Mouse (Mus musculus) lung, embryonic 14.5 days (tissue): ENCODE results near the gene Cacna1c. TPM values are rescaled to one million over a fixed set of nuclear protein-coding genes. Genes with fewer than 3 reads are reported as not detected.

ENCODE experiments used
- ATAC-seq: fragments of 200-750 bp; cut with Nextera tagmentation; 2 replicates; pipeline ENCODE4 v1.8.0; 2017; ENCODE audit warnings: mild to moderate bottlenecking, moderate TSS enrichment, moderate library complexity; ENCODE audit not compliant: insufficient read depth
- DNase-seq: peaks from one replicate; pipeline ENCODE4 v3.0.0-alpha.2; 2015
- H3K27ac ChIP-seq: fragments of 300-500 bp; sonication (generic); 2 replicates; pipeline ENCODE4 v1.5.1; 2014; ENCODE audit warnings: low read depth, mild to moderate bottlenecking, moderate library complexity
- H3K27me3 ChIP-seq: fragments of 300-500 bp; sonication (generic); 2 replicates; pipeline ENCODE4 v1.6.1; 2014; ENCODE audit warnings: low read length, control low read depth; ENCODE audit not compliant: insufficient read depth
- H3K36me3 ChIP-seq: fragments of 300-500 bp; sonication (generic); 2 replicates; pipeline ENCODE4 v1.6.1; 2014; ENCODE audit warnings: control low read depth; ENCODE audit not compliant: insufficient read depth
- H3K4me1 ChIP-seq: fragments of 300-500 bp; sonication (generic); 2 replicates; pipeline ENCODE4 v1.6.1; 2014; ENCODE audit warnings: antibody characterized with exemption, control low read depth; ENCODE audit not compliant: insufficient read depth
- H3K4me2 ChIP-seq: fragments of 300-500 bp; sonication (generic); 2 replicates; pipeline ENCODE4 v1.6.1; 2014; ENCODE audit warnings: mild to moderate bottlenecking
- H3K4me3 ChIP-seq: fragments of 300-500 bp; sonication (generic); 2 replicates; pipeline ENCODE4 v1.5.1; 2014; ENCODE audit warnings: low read depth, low read length
- H3K9ac ChIP-seq: fragments of 300-500 bp; sonication (generic); 2 replicates; pipeline ENCODE4 v1.6.1; 2014
- H3K9me3 ChIP-seq: fragments of 300-500 bp; sonication (generic); 2 replicates; pipeline ENCODE4 v1.6.1; 2016; ENCODE audit warnings: low read depth, low read length, control low read depth
- CTCF ChIP-seq: IDR thresholded peaks from 2 replicates; pipeline ENCODE4 v1.5.1; 2016; ENCODE audit warnings: antibody characterized with exemption, low read depth
- WGBS: fragments of 180-500 bp; shearing (Covaris S2); extraction: QIAGEN DNeasy Blood & Tissue Kit; methylation state at CpG from one replicate; pipeline ENCODE4 v1.1.7; 2014; 5-methylcytosine and 5-hydroxymethylcytosine counted together
- polyA plus RNA-seq: library from polyadenylated mRNA; unstranded; fragments of >200 nt; fragmentation: Nextera tagmentation; extraction: Ambion mirVana; gene quantifications from 2 replicates; pipeline ENCODE4 v1.2.1, GENCODE M21; 2014

Gene Cacna1c
- polyA plus RNA-seq, 1 experiment from 2014 or later = 10.6 TPM

DNA sequence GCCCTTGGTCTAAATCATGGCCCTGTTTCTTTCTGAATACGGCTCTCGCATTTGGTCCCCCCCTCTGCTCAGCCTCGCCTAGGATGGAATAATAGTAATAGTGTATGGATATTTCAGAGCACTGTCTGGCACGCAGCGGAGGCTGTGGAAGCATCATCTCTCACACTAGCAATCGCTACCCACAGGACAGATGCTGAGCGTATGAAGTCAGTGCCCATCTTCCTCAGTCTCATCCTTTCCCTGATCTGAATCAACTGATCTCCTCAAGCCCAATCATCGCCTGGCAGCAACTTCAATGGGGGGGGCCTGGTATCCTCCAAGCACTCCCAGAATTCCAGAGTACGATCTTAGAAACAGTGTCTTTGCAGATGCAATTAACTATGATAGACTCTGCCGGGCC lies 518.2 kb downstream of the Cacna1c start:
- no peaks in the 10 kb centered on the region for H3K9me3 ChIP-seq
- no peak overlapping the region for H3K27ac ChIP-seq
- 90% methylated on average over 10 of the region's 10 CpGs for WGBS
- H3K4me2 ChIP-seq = no peak overlapping the region
- no peak for ATAC-seq
- H3K36me3 ChIP-seq = peaks cover 17% of the 10 kb centered on the region; the same call in 1 of the 2 replicates
- no peaks in the 10 kb centered on the region for H3K4me1 ChIP-seq
- no peaks in the 10 kb centered on the region for H3K27me3 ChIP-seq
- TF ChIP-seq CTCF = no peak
- H3K9ac ChIP-seq = no peak overlapping the region
- DNase-seq = no peak
- H3K4me3 ChIP-seq = no peak overlapping the region

DNA sequence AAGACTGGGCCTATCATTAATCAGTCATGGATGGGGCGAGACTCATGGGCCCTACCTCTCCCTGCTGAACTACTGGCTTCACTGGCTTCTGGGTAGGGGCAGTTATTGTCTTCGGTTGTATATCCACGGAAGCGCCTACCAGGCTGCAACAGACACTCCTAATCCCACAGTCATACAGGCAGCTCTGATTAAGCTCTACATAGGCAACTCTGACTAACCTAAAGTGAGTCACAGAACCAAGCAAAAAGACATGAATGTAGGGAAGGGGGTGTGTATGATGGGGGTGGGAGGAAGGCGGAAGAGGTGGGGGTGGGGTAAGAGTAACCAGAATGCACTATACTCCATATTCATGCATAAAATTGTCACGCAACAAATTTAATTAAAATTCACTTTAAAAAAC lies 518.9 kb downstream of the Cacna1c start:
- DNase-seq (no peak), ATAC-seq (no peak)
- Histone ChIP-seq H3K9me3 (no peaks in the 10 kb centered on the region), H3K4me1 (no peaks in the 10 kb centered on the region), H3K4me2 (no peak overlapping the region), H3K9ac (no peak overlapping the region), H3K4me3 (no peak overlapping the region), H3K36me3 (peaks cover 17% of the 10 kb centered on the region; the same call in 1 of the 2 replicates), H3K27me3 (no peaks in the 10 kb centered on the region), H3K27ac (no peak overlapping the region)
- TF ChIP-seq CTCF = no peak
- WGBS = 90% methylated on average over 6 of the region's 6 CpGs

DNA sequence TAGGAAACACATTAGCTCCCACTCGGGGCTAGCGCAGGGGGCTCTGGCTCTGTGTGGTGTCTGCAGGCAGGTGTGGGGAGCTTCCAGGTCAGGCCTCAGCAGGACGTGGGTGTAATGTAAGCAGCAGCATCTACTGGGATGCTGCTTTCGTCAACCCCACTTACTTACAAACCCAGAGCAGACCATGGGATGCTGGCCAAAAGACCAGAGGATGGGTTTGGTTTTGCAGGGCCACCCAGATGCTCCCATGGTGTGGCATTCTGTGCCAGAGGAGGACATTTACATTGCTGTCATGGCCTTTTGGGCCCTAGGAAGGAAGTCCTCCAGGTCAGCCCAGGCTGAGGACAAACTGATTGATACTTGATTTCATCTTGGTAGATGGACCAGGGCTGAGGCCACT lies 521.4 kb downstream of the Cacna1c start:
- ATAC-seq (no peak), DNase-seq (no peak)
- Histone ChIP-seq H3K9ac (no peak overlapping the region), H3K4me2 (no peak overlapping the region), H3K27ac (no peak overlapping the region), H3K36me3 (peaks cover 13% of the 10 kb centered on the region; the same call in 1 of the 2 replicates), H3K4me1 (no peaks in the 10 kb centered on the region), H3K4me3 (no peak overlapping the region), H3K9me3 (no peaks in the 10 kb centered on the region), H3K27me3 (no peaks in the 10 kb centered on the region)
- WGBS = 81% methylated on average over 4 of the region's 4 CpGs
- no peak for TF ChIP-seq CTCF

GRCm38 (mm10) chr6:118673974-118674695 lies 522.1 kb downstream of the Cacna1c start:
- no peaks in the 10 kb centered on the region for H3K4me1 ChIP-seq
- no peak overlapping the region for H3K27ac ChIP-seq
- WGBS = 67% methylated on average over 12 of the region's 12 CpGs
- no peak overlapping the region for H3K9ac ChIP-seq
- no peak for ATAC-seq
- no peak for TF ChIP-seq CTCF
- no peaks in the 10 kb centered on the region for H3K27me3 ChIP-seq
- no peak overlapping the region for H3K4me3 ChIP-seq
- H3K4me2 ChIP-seq = no peak overlapping the region
- DNase-seq = no peak
- H3K36me3 ChIP-seq = peaks cover 16% of the 10 kb centered on the region; the same call in 1 of the 2 replicates
- H3K9me3 ChIP-seq = no peaks in the 10 kb centered on the region

DNA sequence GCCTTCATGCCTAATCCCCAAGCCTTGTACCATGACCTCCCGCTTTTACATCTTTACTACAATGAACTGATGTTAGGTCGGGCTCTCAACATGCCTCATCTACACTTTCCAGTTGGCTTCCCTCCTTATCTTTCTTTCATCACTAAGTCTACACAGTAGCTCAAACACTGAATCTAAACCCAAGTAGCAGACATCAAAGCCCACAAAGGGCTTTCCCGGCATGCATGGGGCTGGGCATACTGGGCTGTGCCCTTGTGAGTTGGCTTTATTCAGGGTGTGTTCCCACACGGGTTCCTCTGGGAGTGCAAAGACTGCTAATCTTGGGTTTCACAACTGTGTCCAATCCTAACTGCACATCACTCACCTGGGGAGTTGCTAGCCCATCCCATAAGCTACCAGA lies 542.9 kb downstream of the Cacna1c start:
- no peak overlapping the region for H3K4me3 ChIP-seq
- no peak overlapping the region for H3K4me2 ChIP-seq
- ATAC-seq (no peak), DNase-seq (no peak)
- H3K27me3 ChIP-seq = no peaks in the 10 kb centered on the region
- H3K4me1 ChIP-seq = no peaks in the 10 kb centered on the region
- 68% methylated on average over 4 of the region's 4 CpGs for WGBS
- peaks cover 24% of the 10 kb centered on the region for H3K36me3 ChIP-seq
- H3K27ac ChIP-seq = no peak overlapping the region
- no peak overlapping the region for H3K9ac ChIP-seq
- no peak for TF ChIP-seq CTCF
- no peaks in the 10 kb centered on the region for H3K9me3 ChIP-seq

DNA sequence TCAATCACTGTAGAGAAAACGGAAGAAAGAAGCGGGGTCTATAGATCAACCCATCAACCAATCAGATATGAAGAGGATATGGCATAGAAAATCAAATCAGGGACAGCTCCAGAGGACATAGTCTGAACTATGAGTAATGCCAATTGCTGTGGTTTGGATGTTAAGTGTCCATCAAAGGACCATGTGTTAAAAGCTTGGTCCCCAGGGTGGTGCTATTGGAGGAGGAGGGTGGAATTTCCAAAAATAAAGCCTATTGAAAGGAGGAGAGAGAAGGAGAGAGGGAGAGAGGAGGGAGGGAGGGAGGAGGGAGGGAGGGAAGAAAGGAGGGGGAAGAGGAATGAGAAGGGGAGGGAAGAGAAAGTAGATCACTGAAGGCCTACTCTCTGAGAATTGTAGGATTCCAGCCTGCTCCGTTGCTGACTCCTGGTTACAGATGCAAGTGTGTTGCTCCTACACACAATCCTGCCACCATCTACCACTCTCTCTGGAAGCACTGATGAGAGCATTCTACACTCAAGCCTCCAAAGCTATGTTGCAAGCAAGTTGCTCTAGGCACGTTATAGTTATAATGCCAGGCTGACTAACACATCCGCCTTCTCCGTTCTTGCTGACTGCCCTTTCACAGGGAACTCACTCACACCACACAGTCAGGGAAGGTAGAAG lies 547.0 kb downstream of the Cacna1c start:
- Histone ChIP-seq H3K4me2 (no peak overlapping the region), H3K4me3 (no peak overlapping the region), H3K27me3 (no peaks in the 10 kb centered on the region), H3K36me3 (peaks cover 19% of the 10 kb centered on the region), H3K9ac (no peak overlapping the region), H3K4me1 (no peaks in the 10 kb centered on the region), H3K9me3 (no peaks in the 10 kb centered on the region), H3K27ac (no peak overlapping the region)
- ATAC-seq (no peak), DNase-seq (no peak)
- WGBS = 78% methylated on average over 6 of the region's 6 CpGs
- no peak for TF ChIP-seq CTCF

GRCm38 (mm10) chr6:118646265-118647061 lies 549.8 kb downstream of the Cacna1c start:
- Histone ChIP-seq H3K4me2 (no peak overlapping the region), H3K27ac (no peak overlapping the region), H3K4me3 (no peak overlapping the region), H3K4me1 (no peaks in the 10 kb centered on the region), H3K9me3 (no peaks in the 10 kb centered on the region), H3K9ac (no peak overlapping the region), H3K27me3 (no peaks in the 10 kb centered on the region), H3K36me3 (peaks cover 16% of the 10 kb centered on the region; the same call in 1 of the 2 replicates)
- peak; percentile 84 for DNase-seq
- TF ChIP-seq CTCF = peak; percentile 88
- ATAC-seq = peak; percentile 87
- 53% methylated on average over 14 of the region's 14 CpGs for WGBS
